Mouse (Mus musculus) intestine, postnatal 0 days (tissue): ENCODE measurements around the gene Gm20867. TPM values are rescaled to one million over a fixed set of nuclear protein-coding genes. Genes with fewer than 3 reads are reported as not detected.
"Not testable (repeated sequence)": the region's sequence is repeated elsewhere in the genome, so short reads cannot be mapped to it uniquely, and the experiment has no call there.

Source experiments
- ATAC-seq: fragments of 200-750 bp; cut with Nextera tagmentation; 2 replicates; pipeline ENCODE4 v1.8.0; 2017; ENCODE audit warnings: mild to moderate bottlenecking, moderate TSS enrichment, moderate library complexity
- H3K27ac ChIP-seq: fragments of 300-500 bp; sonication (generic); 2 replicates; pipeline ENCODE4 v1.5.1; 2014; ENCODE audit warnings: mild to moderate bottlenecking, low read depth, low read length, moderate library complexity
- H3K27me3 ChIP-seq: fragments of 300-500 bp; sonication (generic); replicated peaks from 2 replicates; pipeline ENCODE4 v1.6.1; 2014; ENCODE audit warnings: low read length, mixed read lengths; ENCODE audit not compliant: control insufficient read depth, insufficient read depth
- H3K36me3 ChIP-seq: fragments of 300-500 bp; sonication (generic); 2 replicates; pipeline ENCODE4 v1.6.1; 2014; ENCODE audit warnings: mild to moderate bottlenecking, moderate library complexity; ENCODE audit not compliant: control insufficient read depth, insufficient read depth
- H3K4me1 ChIP-seq: fragments of 300-500 bp; sonication (generic); replicated peaks from 2 replicates; pipeline ENCODE4 v1.6.1; 2014; ENCODE audit warnings: antibody characterized with exemption, low read length, mixed read lengths; ENCODE audit not compliant: control insufficient read depth, insufficient read depth
- H3K4me2 ChIP-seq: fragments of 300-500 bp; sonication (generic); replicated peaks from 2 replicates; pipeline ENCODE4 v1.6.1; 2014; ENCODE audit warnings: low read depth, mild to moderate bottlenecking, moderate library complexity
- H3K4me3 ChIP-seq: fragments of 300-500 bp; sonication (generic); 2 replicates; pipeline ENCODE4 v1.5.1; 2014; ENCODE audit warnings: low read depth, low read length
- H3K9ac ChIP-seq: fragments of 300-500 bp; sonication (generic); 2 replicates; pipeline ENCODE4 v1.6.1; 2014; ENCODE audit warnings: mild to moderate bottlenecking, low read depth, low read length
- H3K9me3 ChIP-seq: fragments of 300-500 bp; sonication (generic); 2 replicates; pipeline ENCODE4 v1.6.1; 2016; ENCODE audit warnings: mixed run types; ENCODE audit not compliant: control insufficient read depth
- WGBS: fragments of 180-500 bp; shearing (Covaris S2); extraction: QIAGEN DNeasy Blood & Tissue Kit; methylation state at CpG from one replicate; pipeline ENCODE4 v1.1.7; 2014; 5-methylcytosine and 5-hydroxymethylcytosine counted together
- polyA plus RNA-seq: library from polyadenylated mRNA; unstranded; fragments of >200 nt; fragmentation: Nextera tagmentation; extraction: Ambion mirVana; gene quantifications from 2 replicates; pipeline ENCODE4 v1.2.1, GENCODE M21; 2015

The Gm20867 gene
- polyA plus RNA-seq, result not detected in 2 replicates

DNA sequence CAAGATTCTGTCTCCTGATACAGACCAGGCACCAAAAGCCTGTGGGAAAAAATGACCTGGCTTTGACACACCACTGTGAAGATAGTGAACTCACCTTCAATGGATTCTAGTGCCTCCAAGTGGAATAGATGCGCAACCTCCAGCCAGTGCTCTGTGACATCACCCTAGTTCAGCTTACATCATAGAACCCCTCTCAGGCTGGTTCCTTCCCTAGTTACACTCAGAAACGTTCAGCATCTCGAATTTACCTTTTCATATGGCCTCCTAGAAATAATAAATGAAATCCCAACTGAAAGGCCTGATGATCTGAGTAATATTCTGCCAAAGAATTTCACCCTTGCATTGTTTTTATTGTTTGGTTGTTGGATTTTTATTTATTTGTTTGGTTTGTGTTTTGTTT is at the start of gene Gm20867:
Gm20867 (minus strand) TSS at position 101 of the 400 bp plus-strand sequence.
- H3K9ac ChIP-seq, H3K27ac ChIP-seq, H3K4me3 ChIP-seq, H3K4me1 ChIP-seq, H3K27me3 ChIP-seq, H3K36me3 ChIP-seq, ATAC-seq, H3K9me3 ChIP-seq, H3K4me2 ChIP-seq: not testable (repeated sequence)
- WGBS, result no CpG with 5 or more reads among the region's 3 CpGs

Other genes starting within 250 kb of the Gm20867 start
- not detected in 2 replicates for gene Gm29564, start 249.8 kb upstream of the Gm20867 start, polyA plus RNA-seq